Comparison of ENCODE assay signal across 14 mouse cellular contexts in genomic region chr2:3709882-3710281, GRCm38 (mm10).
"Had no signal": no experiment of that assay in that cellular context is flagged by ENCODE, and none has a peak within 500 bp of the region (broad histone marks: within the 10 kb centered on the region; RNA-seq: fewer than 3 reads in every experiment).

No protein-coding gene starts in this region.

- H3K27ac ChIP-seq: hindbrain, postnatal 0 days; intestine, embryonic 15.5 days; limb, embryonic 12.5 days; lung, embryonic 15.5 days; macrophage; neural tube, embryonic 13.5 days; stomach, embryonic 15.5 days had no signal

- H3K36me3 ChIP-seq: intestine, embryonic 15.5 days; limb, embryonic 12.5 days; lung, embryonic 15.5 days; neural tube, embryonic 13.5 days; stomach, embryonic 15.5 days had no signal

- ATAC-seq: hindbrain, postnatal 0 days; intestine, embryonic 15.5 days had no signal

- DNase-seq: kidney, adult 8-10 months; kidney, postnatal 25 days; layer of hippocampus, postnatal 36 days; lung, postnatal 14 days; midbrain, embryonic 14.5 days; right cerebral cortex, postnatal 14 days; thymus, postnatal 4 days had no signal

- H3K27me3 ChIP-seq: intestine, embryonic 15.5 days; lung, embryonic 15.5 days; neural tube, embryonic 13.5 days; stomach, embryonic 15.5 days had no signal

- H3K9ac ChIP-seq: intestine, embryonic 15.5 days; limb, embryonic 12.5 days; lung, embryonic 15.5 days; neural tube, embryonic 13.5 days; stomach, embryonic 15.5 days had no signal

- H3K4me3 ChIP-seq: intestine, embryonic 15.5 days; limb, embryonic 12.5 days; lung, embryonic 15.5 days; neural tube, embryonic 13.5 days; stomach, embryonic 15.5 days had no signal

- H3K4me2 ChIP-seq: intestine, embryonic 15.5 days; limb, embryonic 12.5 days; lung, embryonic 15.5 days; neural tube, embryonic 13.5 days; stomach, embryonic 15.5 days had no signal

- H3K9me3 ChIP-seq: intestine, embryonic 15.5 days; limb, embryonic 12.5 days; lung, embryonic 15.5 days; neural tube, embryonic 13.5 days; stomach, embryonic 15.5 days had no signal
